Mouse (Mus musculus): ENCODE measurements at regions not wholly inside any gene's neighbourhood (a gene's known extent, or its start where the extent isn't known, plus 50 kb on each side); places are given as distances from the start of the nearest gene placed in this dataset.
"Not testable (repeated sequence)": the region's sequence is repeated elsewhere in the genome, so short reads cannot be mapped to it uniquely, and the experiment has no call there.

DNA sequence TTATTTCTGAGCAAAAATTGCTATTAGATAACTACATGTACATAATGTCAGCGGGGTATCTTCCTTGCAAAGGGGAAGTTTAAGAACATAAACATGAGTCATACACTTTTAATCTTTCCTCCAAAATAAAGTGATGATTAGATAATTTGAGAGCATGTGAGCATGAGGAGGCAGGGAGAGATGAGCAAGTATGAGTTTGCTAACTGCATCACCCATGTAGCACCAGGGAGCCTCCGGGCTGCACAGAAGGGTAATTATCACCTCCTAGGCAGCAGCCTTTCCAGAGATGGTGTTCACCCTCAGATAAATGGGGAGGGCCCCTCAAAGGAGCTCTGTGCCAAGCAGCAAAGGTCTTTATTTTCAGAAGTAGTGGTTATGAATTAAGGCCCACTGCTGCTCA is 568.1 kb upstream of the G6pd2 start:
- H3K4me3 ChIP-seq (ENCODE audit: low read depth, low read length) = no peak overlapping the region
- 92% methylated on average over 2 of the region's 2 CpGs for WGBS

GRCm38 (mm10) chr5:61288506-61288905 is 520.1 kb upstream of the G6pd2 start:
- not testable (repeated sequence) for H3K4me1 ChIP-seq (ENCODE audit: insufficient read depth, low read length); H3K9me3 ChIP-seq (ENCODE audit: low read length); H3K27ac ChIP-seq (ENCODE audit: low read depth, low read length); DNase-seq (ENCODE audit: low spot score); H3K4me3 ChIP-seq (ENCODE audit: low read depth, low read length); H3K27me3 ChIP-seq (ENCODE audit: insufficient read depth, low read length); H3K9ac ChIP-seq (replicated peaks; ENCODE audit: low read length, poor library complexity, severe bottlenecking); H3K4me2 ChIP-seq (ENCODE audit: low read depth, low read length, poor library complexity, severe bottlenecking); H3K36me3 ChIP-seq (ENCODE audit: insufficient read depth, low read length); ATAC-seq (ENCODE audit: low FRiP score)
- 94% methylated on average over 15 of the region's 15 CpGs for WGBS

More for the DNA sequence above, 568.1 kb upstream of the G6pd2 start:
- H3K27me3 ChIP-seq (ENCODE audit: insufficient read depth, low read length) = no peaks in the 10 kb centered on the region
- no peak overlapping the region for H3K4me2 ChIP-seq (ENCODE audit: low read depth, low read length, poor library complexity, severe bottlenecking)
- H3K36me3 ChIP-seq (ENCODE audit: insufficient read depth, low read length) = no peaks in the 10 kb centered on the region
- DNase-seq (ENCODE audit: low spot score) (no peak), ATAC-seq (ENCODE audit: low FRiP score) (no peak)
- H3K9ac ChIP-seq (replicated peaks; ENCODE audit: low read length, poor library complexity, severe bottlenecking) = no peak overlapping the region
- no peaks in the 10 kb centered on the region for H3K9me3 ChIP-seq (ENCODE audit: low read length)
- no peak overlapping the region for H3K27ac ChIP-seq (ENCODE audit: low read depth, low read length)
- no peak for TF ChIP-seq CTCF (IDR thresholded peaks at IDR 0.05)
- H3K4me1 ChIP-seq (ENCODE audit: insufficient read depth, low read length) = no peaks in the 10 kb centered on the region

DNA sequence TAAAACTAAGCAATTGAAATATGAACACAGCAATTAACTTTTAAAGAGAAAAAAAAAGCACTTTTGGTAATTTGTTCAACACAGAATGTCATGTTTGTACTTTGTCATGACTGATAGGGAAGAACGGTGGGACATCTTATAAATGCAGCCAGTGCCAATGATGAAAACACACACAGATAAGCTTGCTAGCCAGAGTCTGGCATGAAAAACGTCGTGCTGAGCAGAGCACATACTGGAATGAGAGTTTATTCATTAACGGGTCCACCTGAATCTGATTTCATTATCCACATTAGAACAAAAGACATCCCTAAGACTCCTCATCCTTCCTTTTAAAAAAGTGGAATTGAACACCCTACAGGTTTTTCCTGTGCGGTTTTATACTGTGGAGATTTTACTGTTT is 493.7 kb upstream of the G6pd2 start:
- Histone ChIP-seq H3K27me3 (ENCODE audit: insufficient read depth, low read length) (no peaks in the 10 kb centered on the region), H3K4me1 (ENCODE audit: insufficient read depth, low read length) (no peaks in the 10 kb centered on the region), H3K4me2 (ENCODE audit: low read depth, low read length, poor library complexity, severe bottlenecking) (no peak overlapping the region), H3K9me3 (ENCODE audit: low read length) (no peaks in the 10 kb centered on the region), H3K27ac (ENCODE audit: low read depth, low read length) (no peak overlapping the region), H3K9ac (replicated peaks; ENCODE audit: low read length, poor library complexity, severe bottlenecking) (no peak overlapping the region), H3K4me3 (ENCODE audit: low read depth, low read length) (no peak overlapping the region), H3K36me3 (ENCODE audit: insufficient read depth, low read length) (no peaks in the 10 kb centered on the region)
- 64% methylated on average over 5 of the region's 5 CpGs for WGBS
- ATAC-seq (ENCODE audit: low FRiP score) = no peak
- TF ChIP-seq CTCF (IDR thresholded peaks at IDR 0.05) = no peak
- no peak for DNase-seq (ENCODE audit: low spot score)

GRCm38 (mm10) chr5:61351372-61351771 is 457.2 kb upstream of the G6pd2 start:
- WGBS = 37% methylated on average over 1 of the region's 1 CpGs
- DNase-seq (ENCODE audit: low spot score) (no peak), ATAC-seq (ENCODE audit: low FRiP score) (no peak)
- TF ChIP-seq CTCF (IDR thresholded peaks at IDR 0.05) = no peak
- Histone ChIP-seq H3K4me3 (ENCODE audit: low read depth, low read length) (no peak overlapping the region), H3K4me1 (ENCODE audit: insufficient read depth, low read length) (no peaks in the 10 kb centered on the region), H3K4me2 (ENCODE audit: low read depth, low read length, poor library complexity, severe bottlenecking) (no peak overlapping the region), H3K9ac (replicated peaks; ENCODE audit: low read length, poor library complexity, severe bottlenecking) (no peak overlapping the region), H3K9me3 (ENCODE audit: low read length) (no peaks in the 10 kb centered on the region), H3K27ac (ENCODE audit: low read depth, low read length) (no peak overlapping the region), H3K27me3 (ENCODE audit: insufficient read depth, low read length) (no peaks in the 10 kb centered on the region), H3K36me3 (ENCODE audit: insufficient read depth, low read length) (no peaks in the 10 kb centered on the region)

DNA sequence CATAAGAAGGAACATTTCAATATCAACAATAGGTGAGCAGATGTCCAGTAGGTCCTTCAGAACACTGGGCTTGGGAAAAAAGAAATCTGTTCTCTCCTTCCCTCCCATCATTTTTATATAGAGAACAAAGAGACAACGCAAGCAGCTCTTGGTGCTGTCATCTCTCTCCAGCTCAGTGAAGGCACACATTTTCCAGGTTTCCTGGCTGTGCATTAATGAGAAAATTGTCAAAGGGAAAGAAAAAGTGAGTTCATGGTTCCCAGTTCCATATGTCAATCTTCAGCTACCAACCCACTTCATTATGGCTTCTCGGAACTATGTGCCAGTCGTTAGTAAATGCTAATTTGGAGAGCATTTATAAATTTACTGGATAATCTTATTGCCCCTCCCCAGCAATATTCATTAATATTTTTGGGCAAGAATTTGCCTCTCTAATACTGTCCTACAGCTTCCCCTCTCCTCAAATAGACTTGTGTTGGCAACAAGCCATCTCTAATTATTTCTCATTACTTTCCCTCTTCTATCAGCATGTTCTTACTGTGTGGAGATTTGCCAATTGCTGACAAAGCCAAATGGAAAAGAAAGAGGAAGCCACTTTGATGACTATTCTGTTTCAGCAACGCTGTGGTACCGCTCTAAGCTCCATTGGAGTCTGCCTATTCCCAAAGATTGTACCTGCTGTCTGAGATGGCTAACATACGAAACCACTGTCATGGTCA is 453.2 kb upstream of the G6pd2 start:
- no peak for TF ChIP-seq CTCF (IDR thresholded peaks at IDR 0.05)
- Histone ChIP-seq H3K27ac (ENCODE audit: low read depth, low read length) (no peak overlapping the region), H3K36me3 (ENCODE audit: insufficient read depth, low read length) (no peaks in the 10 kb centered on the region), H3K4me2 (ENCODE audit: low read depth, low read length, poor library complexity, severe bottlenecking) (no peak overlapping the region), H3K4me1 (ENCODE audit: insufficient read depth, low read length) (no peaks in the 10 kb centered on the region), H3K9me3 (ENCODE audit: low read length) (no peaks in the 10 kb centered on the region), H3K4me3 (ENCODE audit: low read depth, low read length) (no peak overlapping the region), H3K27me3 (ENCODE audit: insufficient read depth, low read length) (no peaks in the 10 kb centered on the region), H3K9ac (replicated peaks; ENCODE audit: low read length, poor library complexity, severe bottlenecking) (no peak overlapping the region)
- WGBS = 72% methylated on average over 6 of the region's 6 CpGs
- DNase-seq (ENCODE audit: low spot score) (peak; percentile 52), ATAC-seq (ENCODE audit: low FRiP score) (no peak)

GRCm38 (mm10) chr5:61372901-61373300 is 435.7 kb upstream of the G6pd2 start:
- 58% methylated on average over 1 of the region's 1 CpGs for WGBS
- H3K4me2 ChIP-seq (ENCODE audit: low read depth, low read length, poor library complexity, severe bottlenecking) = no peak overlapping the region
- H3K9ac ChIP-seq (replicated peaks; ENCODE audit: low read length, poor library complexity, severe bottlenecking) = no peak overlapping the region
- H3K27ac ChIP-seq (ENCODE audit: low read depth, low read length) = no peak overlapping the region
- ATAC-seq (ENCODE audit: low FRiP score) = 0 out of 2 replicates have a peak, but pooled peaks have one; percentile 49
- DNase-seq (ENCODE audit: low spot score) = peak; percentile 54
- H3K36me3 ChIP-seq (ENCODE audit: insufficient read depth, low read length) = no peaks in the 10 kb centered on the region
- no peak for TF ChIP-seq CTCF (IDR thresholded peaks at IDR 0.05)
- H3K27me3 ChIP-seq (ENCODE audit: insufficient read depth, low read length) = no peaks in the 10 kb centered on the region
- H3K9me3 ChIP-seq (ENCODE audit: low read length) = no peaks in the 10 kb centered on the region
- H3K4me3 ChIP-seq (ENCODE audit: low read depth, low read length) = no peak overlapping the region
- H3K4me1 ChIP-seq (ENCODE audit: insufficient read depth, low read length) = no peaks in the 10 kb centered on the region

All from midbrain, postnatal 0 days (tissue).